Mouse (Mus musculus) thymus, postnatal 0 days (tissue): ENCODE results near the gene Ubl5. TPM values are rescaled to one million over a fixed set of nuclear protein-coding genes. Genes with fewer than 3 reads are reported as not detected.

Source experiments
- DNase-seq: peaks from one replicate; pipeline ENCODE4 v3.0.0-alpha.2; 2015; ENCODE audit warnings: low spot score
- polyA plus RNA-seq: library from polyadenylated mRNA; unstranded; fragments of >200 nt; fragmentation: Nextera tagmentation; extraction: Ambion mirVana; gene quantifications from 2 replicates; pipeline ENCODE4 v1.2.1, GENCODE M21; 2015

The Ubl5 gene
- polyA plus RNA-seq, 1 experiment from 2014 or later = 658 TPM

DNA sequence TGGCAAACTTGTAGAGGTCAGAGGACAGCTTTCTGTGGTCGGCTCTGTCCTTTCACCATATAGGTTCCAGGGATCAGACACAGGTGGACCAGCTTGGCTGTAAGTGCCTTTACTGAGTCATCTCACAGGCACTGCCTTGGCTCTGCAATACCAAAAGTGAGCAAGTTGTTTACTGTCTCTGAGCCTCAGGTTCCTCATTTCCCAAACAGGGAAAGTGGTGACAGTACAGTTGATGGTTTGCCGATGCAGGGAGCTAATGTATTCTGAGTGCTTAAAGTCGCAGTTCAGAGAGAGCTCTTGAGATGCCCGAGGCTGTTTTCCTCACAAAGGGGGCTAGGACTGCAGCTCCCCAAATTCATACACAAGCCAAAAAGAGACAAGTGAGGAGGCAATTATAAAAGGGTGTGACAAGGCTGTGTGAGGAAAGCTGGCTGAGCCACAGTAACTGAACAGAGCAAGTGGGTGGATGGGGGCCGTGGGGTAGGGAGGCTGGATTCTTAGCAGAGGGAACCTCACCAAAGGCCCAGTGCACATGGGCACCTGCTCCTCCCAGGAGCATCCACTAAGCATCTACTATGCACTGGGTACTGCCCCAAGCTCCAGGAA, 53.5 kb downstream of the Ubl5 start:
- no peak for DNase-seq

Other genes with a start within 250 kb of the Ubl5 start
- 15.4 and 16.3 TPM in 2 replicates for gene Zfp26, start 182.7 kb upstream of the Ubl5 start, polyA plus RNA-seq
- 14.7 and 18.1 TPM in 2 replicates for gene Zfp426, start 150.1 kb upstream of the Ubl5 start, polyA plus RNA-seq
- gene Zfp266, start 121.5 kb upstream of the Ubl5 start, polyA plus RNA-seq = 52.5 and 69.8 TPM in 2 replicates
- gene Zfp846, start 61.6 kb upstream of the Ubl5 start, polyA plus RNA-seq = 16.4 and 22.9 TPM in 2 replicates
- gene Fbxl12, start 1.9 kb downstream of the Ubl5 start, polyA plus RNA-seq = 149 and 159 TPM in 2 replicates
- gene Pin1, start 9.2 kb downstream of the Ubl5 start, polyA plus RNA-seq = 54.9 and 56.7 TPM in 2 replicates
- gene Olfm2, start 103.5 kb downstream of the Ubl5 start, polyA plus RNA-seq = 0.24 and 0.52 TPM in 2 replicates
- 1.8 and 1.9 TPM in 2 replicates for gene Col5a3, start 172.2 kb downstream of the Ubl5 start, polyA plus RNA-seq
- gene Rdh8, start 175.6 kb downstream of the Ubl5 start, polyA plus RNA-seq = not detected in 2 replicates
- gene A230050P20Rik, start 225.8 kb downstream of the Ubl5 start, polyA plus RNA-seq = 9.2 and 15.1 TPM in 2 replicates
- 6.7 and 7.3 TPM in 2 replicates for gene Angptl6, start 236.8 kb downstream of the Ubl5 start, polyA plus RNA-seq
- 74.4 and 83.0 TPM in 2 replicates for gene Ppan, start 245.3 kb downstream of the Ubl5 start, polyA plus RNA-seq